Mouse (Mus musculus) ES-Bruce4 (cell line): ENCODE measurements around the gene Tnni3k. TPM values are rescaled to one million over a fixed set of nuclear protein-coding genes. Genes with fewer than 3 reads are reported as not detected.
A peak's percentile ranks its signal among the peaks of the same experiment; 100 is the strongest.
"Not testable (repeated sequence)": the region's sequence is repeated elsewhere in the genome, so short reads cannot be mapped to it uniquely, and the experiment has no call there.

Experiments
- H3K27ac ChIP-seq: 2 replicates; pipeline ENCODE4 v1.5.1; 2012; ENCODE audit warnings: low read length, inconsistent platforms; ENCODE audit not compliant: insufficient read depth
- H3K27me3 ChIP-seq: 2 replicates; pipeline ENCODE4 v1.6.1; 2012; ENCODE audit warnings: mild to moderate bottlenecking, low read length, inconsistent platforms; ENCODE audit not compliant: control insufficient read depth, poor library complexity, insufficient read depth, severe bottlenecking
- H3K36me3 ChIP-seq: 2 replicates; pipeline ENCODE4 v1.6.1; 2012; ENCODE audit warnings: inconsistent platforms, mild to moderate bottlenecking, low read length, moderate library complexity; ENCODE audit not compliant: control insufficient read depth, poor library complexity, insufficient read depth, severe bottlenecking
- H3K4me1 ChIP-seq: one replicate; pipeline ENCODE4 v1.8.1; 2011; ENCODE audit warnings: low read length; ENCODE audit not compliant: control insufficient read depth, insufficient read depth
- H3K4me3 ChIP-seq: 2 replicates; pipeline ENCODE4 v1.5.1; 2011; ENCODE audit warnings: low read depth, mild to moderate bottlenecking, low read length
- H3K9ac ChIP-seq: 2 replicates; pipeline ENCODE4 v1.6.1; 2012; ENCODE audit warnings: low read depth, mild to moderate bottlenecking, inconsistent platforms; ENCODE audit not compliant: poor library complexity, severe bottlenecking
- H3K9me3 ChIP-seq: replicated peaks from 2 replicates; pipeline ENCODE4 v1.6.1; 2012; ENCODE audit warnings: mild to moderate bottlenecking, low read length, inconsistent platforms; ENCODE audit not compliant: control insufficient read depth, poor library complexity, insufficient read depth, severe bottlenecking
- CTCF ChIP-seq: IDR thresholded peaks from one replicate; pipeline ENCODE4 v1.8.1; 2011; ENCODE audit warnings: low read depth, low read length
- EP300 ChIP-seq: IDR thresholded peaks from 2 replicates; pipeline ENCODE4 v1.6.1; 2011; ENCODE audit warnings: low read depth, low read length; ENCODE audit not compliant: insufficient read depth
- POLR2A ChIP-seq: IDR thresholded peaks from one replicate; pipeline ENCODE4 v1.8.1; 2011; ENCODE audit warnings: low read length; ENCODE audit not compliant: insufficient read depth
- polyA plus RNA-seq: library from polyadenylated mRNA; stranded (reverse); fragments of >200 nt; gene quantifications from 2 replicates; pipeline ENCODE4 v1.2.4, GENCODE M21; 2011; ENCODE audit warnings: low read depth; ENCODE audit not compliant: missing spikeins, insufficient read depth, insufficient read length

The Tnni3k gene
- polyA plus RNA-seq, 1 experiment, result not detected

GRCm38 (mm10) chr3:154824713-154825112 is 230.5 kb downstream of the Tnni3k start:
- no peaks in the 10 kb centered on the region for H3K4me1 ChIP-seq
- no peak overlapping the region for H3K9ac ChIP-seq
- H3K4me3 ChIP-seq, result no peak overlapping the region
- no peak overlapping the region for H3K27ac ChIP-seq
- TF ChIP-seq POLR2A (no peak), CTCF (no peak), EP300 (no peak)
- H3K9me3 ChIP-seq, result no peaks in the 10 kb centered on the region
- no peaks in the 10 kb centered on the region for H3K27me3 ChIP-seq
- H3K36me3 ChIP-seq, result no peaks in the 10 kb centered on the region

- not testable (repeated sequence) for H3K27ac ChIP-seq, H3K9ac ChIP-seq
Measured at GRCm38 (mm10) chr3:154819684-154820083, 235.5 kb downstream of the Tnni3k start.

GRCm38 (mm10) chr3:154817732-154818131 is 237.5 kb downstream of the Tnni3k start:
- Histone ChIP-seq H3K27ac (no peak overlapping the region), H3K27me3 (no peaks in the 10 kb centered on the region), H3K4me1 (no peaks in the 10 kb centered on the region), H3K4me3 (no peak overlapping the region), H3K9me3 (no peaks in the 10 kb centered on the region), H3K9ac (no peak overlapping the region), H3K36me3 (no peaks in the 10 kb centered on the region)
- no peak for TF ChIP-seq POLR2A
- peak; percentile 84 for TF ChIP-seq CTCF
- TF ChIP-seq EP300, result no peak

More at GRCm38 (mm10) chr3:154819684-154820083, 235.5 kb downstream of the Tnni3k start:
- not testable (repeated sequence) for H3K4me3 ChIP-seq, H3K4me1 ChIP-seq, H3K27me3 ChIP-seq, H3K9me3 ChIP-seq, H3K36me3 ChIP-seq

GRCm38 (mm10) chr3:154816801-154817625 is 238.2 kb downstream of the Tnni3k start:
- Histone ChIP-seq H3K4me1 (no peaks in the 10 kb centered on the region), H3K27me3 (no peaks in the 10 kb centered on the region), H3K27ac (no peak overlapping the region), H3K9ac (no peak overlapping the region), H3K9me3 (no peaks in the 10 kb centered on the region), H3K36me3 (no peaks in the 10 kb centered on the region), H3K4me3 (no peak overlapping the region)
- TF ChIP-seq CTCF, result no peak
- no peak for TF ChIP-seq POLR2A
- TF ChIP-seq EP300, result no peak

- no peak overlapping the region for H3K4me3 ChIP-seq
- no peak for TF ChIP-seq POLR2A
- no peak for TF ChIP-seq CTCF
- no peak for TF ChIP-seq EP300
- H3K27me3 ChIP-seq, result no peaks in the 10 kb centered on the region
- H3K9me3 ChIP-seq, result no peaks in the 10 kb centered on the region
- no peak overlapping the region for H3K9ac ChIP-seq
- H3K27ac ChIP-seq, result no peak overlapping the region
- H3K36me3 ChIP-seq, result no peaks in the 10 kb centered on the region
- H3K4me1 ChIP-seq, result no peaks in the 10 kb centered on the region
Measured at GRCm38 (mm10) chr3:154816231-154816630, 239.0 kb downstream of the Tnni3k start.

GRCm38 (mm10) chr3:154815606-154816005 is 239.6 kb downstream of the Tnni3k start:
- Histone ChIP-seq H3K27ac (no peak overlapping the region), H3K9ac (no peak overlapping the region), H3K4me3 (no peak overlapping the region), H3K36me3 (no peaks in the 10 kb centered on the region), H3K4me1 (no peaks in the 10 kb centered on the region), H3K27me3 (no peaks in the 10 kb centered on the region), H3K9me3 (no peaks in the 10 kb centered on the region)
- no peak for TF ChIP-seq EP300
- no peak for TF ChIP-seq POLR2A
- no peak for TF ChIP-seq CTCF
